Mouse (Mus musculus): ENCODE measurements around the gene Actr5.

GRCm38 (mm10) chr2:158655806-158656205, 31.1 kb downstream of the Actr5 start:
- TF ChIP-seq TAL1 (IDR thresholded peaks at IDR 0.05; ENCODE audit: low read length) (no peak), GATA1 (IDR thresholded peaks at IDR 0.05; ENCODE audit: low read length) (no peak)

Measured in erythroblast, embryonic 14.5 days (primary cell).